Mouse (Mus musculus) limb, embryonic 15.5 days (tissue): ENCODE data around the gene Srms. TPM values are rescaled to one million over a fixed set of nuclear protein-coding genes. Genes with fewer than 3 reads are reported as not detected.

Experiments used
- ATAC-seq: fragments of 200-750 bp; cut with Nextera tagmentation; 2 replicates; pipeline ENCODE4 v1.8.0; 2017; ENCODE audit warnings: low read depth, moderate TSS enrichment; ENCODE audit not compliant: insufficient number of reproducible peaks, low FRiP score, low TSS enrichment
- H3K27ac ChIP-seq: fragments of 300-500 bp; sonication (generic); 2 replicates; pipeline ENCODE4 v1.5.1; 2015; ENCODE audit warnings: moderate library complexity, mild to moderate bottlenecking, inconsistent platforms
- H3K27me3 ChIP-seq: fragments of 300-500 bp; sonication (generic); 2 replicates; pipeline ENCODE4 v1.6.1; 2015; ENCODE audit warnings: inconsistent platforms
- H3K36me3 ChIP-seq: fragments of 300-500 bp; sonication (generic); 2 replicates; pipeline ENCODE4 v1.6.1; 2015; ENCODE audit warnings: inconsistent platforms
- H3K4me1 ChIP-seq: fragments of 300-500 bp; sonication (generic); 2 replicates; pipeline ENCODE4 v1.6.1; 2015; ENCODE audit warnings: inconsistent platforms
- H3K4me2 ChIP-seq: fragments of 300-500 bp; sonication (generic); 2 replicates; pipeline ENCODE4 v1.6.1; 2015; ENCODE audit warnings: mild to moderate bottlenecking, inconsistent platforms
- H3K4me3 ChIP-seq: fragments of 300-500 bp; sonication (generic); 2 replicates; pipeline ENCODE4 v1.5.1; 2015; ENCODE audit warnings: mild to moderate bottlenecking, inconsistent platforms
- H3K9ac ChIP-seq: fragments of 300-500 bp; sonication (generic); 2 replicates; pipeline ENCODE4 v1.6.1; 2015; ENCODE audit warnings: inconsistent platforms
- H3K9me3 ChIP-seq: fragments of 300-500 bp; sonication (generic); 2 replicates; pipeline ENCODE4 v1.6.1; 2016; ENCODE audit warnings: inconsistent platforms
- WGBS: fragments of 180-500 bp; shearing (Covaris S2); methylation state at CpG from one replicate; pipeline ENCODE4 v1.1.7; 2015; 5-methylcytosine and 5-hydroxymethylcytosine counted together
- polyA plus RNA-seq: library from polyadenylated mRNA; unstranded; fragments of >200 nt; fragmentation: Nextera tagmentation; extraction: Ambion mirVana; gene quantifications from 2 replicates; pipeline ENCODE4 v1.2.1, GENCODE M21; 2015

Srms gene
- polyA plus RNA-seq, 1 experiment from 2014 or later, result 0.26 TPM

- Histone ChIP-seq H3K36me3 (peaks cover 24% of the 10 kb centered on the region), H3K27me3 (no peaks in the 10 kb centered on the region), H3K9me3 (no peaks in the 10 kb centered on the region), H3K4me2 (no peak overlapping the region), H3K4me1 (peaks cover 14% of the 10 kb centered on the region), H3K9ac (no peak overlapping the region), H3K4me3 (no peak overlapping the region), H3K27ac (no peak overlapping the region)
- no peak for ATAC-seq
- 90% methylated on average over 17 of the region's 17 CpGs for WGBS
These were observed 24.4 kb upstream of the Srms start for GRCm38 (mm10) chr2:181237251-181238014.

- H3K27ac ChIP-seq, result no peak overlapping the region
- no peaks in the 10 kb centered on the region for H3K9me3 ChIP-seq
- H3K9ac ChIP-seq, result no peak overlapping the region
- no peak overlapping the region for H3K4me3 ChIP-seq
- no peak overlapping the region for H3K4me2 ChIP-seq
- 84% methylated on average over 23 of the region's 23 CpGs for WGBS
- 0 out of 2 replicates have a peak, but pooled peaks cover 2% of the 10 kb centered on the region for H3K4me1 ChIP-seq
- no peaks in the 10 kb centered on the region for H3K27me3 ChIP-seq
- ATAC-seq, result no peak
- peaks cover 24% of the 10 kb centered on the region for H3K36me3 ChIP-seq
These were observed 22.9 kb upstream of the Srms start for GRCm38 (mm10) chr2:181235681-181236566.

GRCm38 (mm10) chr2:181234680-181235079, 21.7 kb upstream of the Srms start:
- no peak for ATAC-seq
- 88% methylated on average over 11 of the region's 11 CpGs for WGBS
- no peak overlapping the region for H3K4me3 ChIP-seq

GRCm38 (mm10) chr2:181233443-181233842, 20.5 kb upstream of the Srms start:
- ATAC-seq, result no peak
- 86% methylated on average over 15 of the region's 15 CpGs for WGBS

More at GRCm38 (mm10) chr2:181234680-181235079, 21.7 kb upstream of the Srms start:
- peaks cover 27% of the 10 kb centered on the region for H3K36me3 ChIP-seq
- H3K9ac ChIP-seq, result no peak overlapping the region
- H3K4me2 ChIP-seq, result no peak overlapping the region
- H3K9me3 ChIP-seq, result no peaks in the 10 kb centered on the region
- no peak overlapping the region for H3K27ac ChIP-seq
- H3K4me1 ChIP-seq, result 0 out of 2 replicates have a peak, but pooled peaks cover 2% of the 10 kb centered on the region
- no peaks in the 10 kb centered on the region for H3K27me3 ChIP-seq

GRCm38 (mm10) chr2:181231171-181231570, 18.2 kb upstream of the Srms start:
- Histone ChIP-seq H3K36me3 (peaks cover 23% of the 10 kb centered on the region), H3K9me3 (no peaks in the 10 kb centered on the region), H3K4me1 (no peaks in the 10 kb centered on the region), H3K9ac (no peak overlapping the region), H3K4me3 (no peak overlapping the region), H3K27me3 (no peaks in the 10 kb centered on the region), H3K4me2 (no peak overlapping the region), H3K27ac (no peak overlapping the region)
- 77% methylated on average over 19 of the region's 20 CpGs for WGBS
- no peak for ATAC-seq

More at GRCm38 (mm10) chr2:181233443-181233842, 20.5 kb upstream of the Srms start:
- H3K4me2 ChIP-seq, result no peak overlapping the region
- no peak overlapping the region for H3K9ac ChIP-seq
- no peak overlapping the region for H3K27ac ChIP-seq
- no peaks in the 10 kb centered on the region for H3K27me3 ChIP-seq
- no peaks in the 10 kb centered on the region for H3K4me1 ChIP-seq
- no peak overlapping the region for H3K4me3 ChIP-seq
- peaks cover 32% of the 10 kb centered on the region for H3K36me3 ChIP-seq
- H3K9me3 ChIP-seq, result no peaks in the 10 kb centered on the region

GRCm38 (mm10) chr2:181228335-181228734, 15.3 kb upstream of the Srms start:
- Histone ChIP-seq H3K4me3 (no peak overlapping the region), H3K36me3 (peaks cover 8% of the 10 kb centered on the region), H3K27me3 (no peaks in the 10 kb centered on the region), H3K27ac (no peak overlapping the region), H3K4me1 (no peaks in the 10 kb centered on the region), H3K9ac (no peak overlapping the region), H3K9me3 (no peaks in the 10 kb centered on the region), H3K4me2 (no peak overlapping the region)
- ATAC-seq, result no peak
- WGBS, result 60% methylated on average over 1 of the region's 1 CpGs

- Histone ChIP-seq H3K4me3 (no peak overlapping the region), H3K9ac (no peak overlapping the region), H3K36me3 (peaks cover 8% of the 10 kb centered on the region), H3K4me1 (no peaks in the 10 kb centered on the region), H3K4me2 (no peak overlapping the region), H3K27me3 (no peaks in the 10 kb centered on the region), H3K27ac (no peak overlapping the region), H3K9me3 (no peaks in the 10 kb centered on the region)
- ATAC-seq, result no peak
- 85% methylated on average over 3 of the region's 3 CpGs for WGBS
These were observed 14.1 kb upstream of the Srms start for GRCm38 (mm10) chr2:181227122-181227521.

- ATAC-seq, result no peak
- H3K27me3 ChIP-seq, result no peaks in the 10 kb centered on the region
- H3K4me1 ChIP-seq, result peaks cover 5% of the 10 kb centered on the region; the same call in 1 of the 2 replicates
- H3K9ac ChIP-seq, result no peak overlapping the region
- no peaks in the 10 kb centered on the region for H3K9me3 ChIP-seq
- H3K36me3 ChIP-seq, result 0 out of 2 replicates have a peak, but pooled peaks cover 4% of the 10 kb centered on the region
- H3K27ac ChIP-seq, result no peak overlapping the region
- 86% methylated on average over 2 of the region's 2 CpGs for WGBS
- H3K4me3 ChIP-seq, result no peak overlapping the region
- no peak overlapping the region for H3K4me2 ChIP-seq
These were observed 12.0 kb upstream of the Srms start for GRCm38 (mm10) chr2:181224994-181225393.

- Histone ChIP-seq H3K9me3 (no peaks in the 10 kb centered on the region), H3K4me3 (peak overlapping the region; percentile 35), H3K27ac (peak overlapping the region; percentile 83), H3K36me3 (no peaks in the 10 kb centered on the region), H3K27me3 (no peaks in the 10 kb centered on the region), H3K4me1 (peaks cover 11% of the 10 kb centered on the region), H3K4me2 (peak overlapping the region; percentile 58), H3K9ac (no peak overlapping the region)
- ATAC-seq, result no peak
- WGBS, result 45% methylated on average over 2 of the region's 2 CpGs
These were observed 7.4 kb upstream of the Srms start for GRCm38 (mm10) chr2:181220361-181220760.

- peak within 1 kb of the TSS; percentile 83 for H3K27ac ChIP-seq
- peak; percentile 81 for ATAC-seq
- peaks cover 11% of the 10 kb centered on the region for H3K4me1 ChIP-seq
- peak within 1 kb of the TSS; percentile 58 for H3K4me2 ChIP-seq
- H3K4me3 ChIP-seq, result peak within 1 kb of the TSS; percentile 35
- H3K27me3 ChIP-seq, result no peaks in the 10 kb centered on the region
- H3K36me3 ChIP-seq, result no peaks in the 10 kb centered on the region
- under 1% methylated on average over 25 of the region's 25 CpGs for whole genome bisulfite sequencing
- 0 out of 2 replicates have a peak within 1 kb of the TSS, but pooled peaks have one; percentile 20 for H3K9ac ChIP-seq
- no peaks in the 10 kb centered on the region for H3K9me3 ChIP-seq
These were observed 6.7 kb upstream of the Srms start, which contains the start of gene Fndc11 for GRCm38 (mm10) chr2:181219538-181220216. Gene Fndc11 (plus strand): TSS chr2:181220013.

- Histone ChIP-seq H3K4me1 (peaks cover 11% of the 10 kb centered on the region), H3K9ac (no peak overlapping the region), H3K27me3 (peaks cover 5% of the 10 kb centered on the region), H3K4me2 (peak overlapping the region; percentile 58; the same call in 1 of the 2 replicates), H3K9me3 (no peaks in the 10 kb centered on the region), H3K36me3 (no peaks in the 10 kb centered on the region), H3K4me3 (no peak overlapping the region), H3K27ac (peak overlapping the region; percentile 83)
- WGBS, result 52% methylated on average over 5 of the region's 5 CpGs
- ATAC-seq, result no peak
These were observed 6.0 kb upstream of the Srms start for GRCm38 (mm10) chr2:181218881-181219485.
